Mouse (Mus musculus) kidney, embryonic 16.5 days (tissue): ENCODE data around the gene Cep295nl. TPM values are rescaled to one million over a fixed set of nuclear protein-coding genes. Genes with fewer than 3 reads are reported as not detected.
A peak's percentile ranks its signal among the peaks of the same experiment; 100 is the strongest.

Experiments
- ATAC-seq: fragments of 200-750 bp; cut with Nextera tagmentation; 2 replicates; pipeline ENCODE4 v1.8.0; 2017; ENCODE audit warnings: moderate TSS enrichment; ENCODE audit not compliant: low FRiP score, low TSS enrichment
- H3K27ac ChIP-seq: fragments of 300-500 bp; sonication (generic); 2 replicates; pipeline ENCODE4 v1.5.1; 2014; ENCODE audit warnings: low read length
- H3K27me3 ChIP-seq: fragments of 300-500 bp; sonication (generic); 2 replicates; pipeline ENCODE4 v1.6.1; 2014; ENCODE audit warnings: low read length, control low read depth, mixed read lengths; ENCODE audit not compliant: insufficient read depth
- H3K36me3 ChIP-seq: fragments of 300-500 bp; sonication (generic); 2 replicates; pipeline ENCODE4 v1.6.1; 2014; ENCODE audit warnings: low read length, control low read depth, mixed read lengths; ENCODE audit not compliant: insufficient read depth
- H3K4me1 ChIP-seq: fragments of 300-500 bp; sonication (generic); 2 replicates; pipeline ENCODE4 v1.6.1; 2014; ENCODE audit warnings: low read length, control low read depth, mixed read lengths; ENCODE audit not compliant: insufficient read depth
- H3K4me2 ChIP-seq: fragments of 300-500 bp; sonication (generic); replicated peaks from 2 replicates; pipeline ENCODE4 v1.6.1; 2014; ENCODE audit warnings: low read depth, low read length
- H3K4me3 ChIP-seq: fragments of 300-500 bp; sonication (generic); 2 replicates; pipeline ENCODE4 v1.5.1; 2014; ENCODE audit warnings: mild to moderate bottlenecking, low read length
- H3K9ac ChIP-seq: fragments of 300-500 bp; sonication (generic); replicated peaks from 2 replicates; pipeline ENCODE4 v1.6.1; 2014; ENCODE audit warnings: low read length
- H3K9me3 ChIP-seq: fragments of 300-500 bp; sonication (generic); 2 replicates; pipeline ENCODE4 v1.6.1; 2016; ENCODE audit warnings: low read length, control low read depth
- WGBS: fragments of 180-500 bp; shearing (Covaris S2); extraction: QIAGEN DNeasy Blood & Tissue Kit; methylation state at CpG from one replicate; pipeline ENCODE4 v1.1.7; 2014; 5-methylcytosine and 5-hydroxymethylcytosine counted together
- polyA plus RNA-seq: library from polyadenylated mRNA; unstranded; fragments of >200 nt; fragmentation: Nextera tagmentation; extraction: Ambion mirVana; gene quantifications from 2 replicates; pipeline ENCODE4 v1.2.1, GENCODE M21; 2015

Gene Cep295nl
- polyA plus RNA-seq, 1 experiment from 2014 or later = 0.39 TPM

GRCm38 (mm10) chr11:118326991-118327971 is 15.0 kb downstream of the Cep295nl start:
- 57% methylated on average over 24 of the region's 24 CpGs for WGBS
- H3K9ac ChIP-seq = no peak overlapping the region
- peak; percentile 32 for ATAC-seq
- H3K4me1 ChIP-seq = peaks cover 25% of the 10 kb centered on the region
- H3K27me3 ChIP-seq = no peaks in the 10 kb centered on the region
- H3K36me3 ChIP-seq = 0 out of 2 replicates have a peak, but pooled peaks cover 10% of the 10 kb centered on the region
- H3K4me2 ChIP-seq = no peak overlapping the region
- H3K9me3 ChIP-seq = no peaks in the 10 kb centered on the region
- peak overlapping the region; percentile 48 for H3K27ac ChIP-seq
- H3K4me3 ChIP-seq = no peak overlapping the region

GRCm38 (mm10) chr11:118326491-118326890 is 15.8 kb downstream of the Cep295nl start:
- Histone ChIP-seq H3K27ac (no peak overlapping the region), H3K4me2 (no peak overlapping the region), H3K4me1 (peaks cover 33% of the 10 kb centered on the region), H3K4me3 (no peak overlapping the region), H3K9me3 (no peaks in the 10 kb centered on the region), H3K9ac (no peak overlapping the region), H3K27me3 (no peaks in the 10 kb centered on the region), H3K36me3 (0 out of 2 replicates have a peak, but pooled peaks cover 10% of the 10 kb centered on the region)
- WGBS = 92% methylated on average over 4 of the region's 4 CpGs
- ATAC-seq = no peak

GRCm38 (mm10) chr11:118324541-118324940 is 17.8 kb downstream of the Cep295nl start:
- Histone ChIP-seq H3K9me3 (no peaks in the 10 kb centered on the region), H3K9ac (no peak overlapping the region), H3K27ac (no peak overlapping the region), H3K4me2 (no peak overlapping the region), H3K4me3 (no peak overlapping the region), H3K27me3 (no peaks in the 10 kb centered on the region), H3K36me3 (peaks cover 4% of the 10 kb centered on the region), H3K4me1 (peaks cover 38% of the 10 kb centered on the region)
- WGBS = 75% methylated on average over 5 of the region's 5 CpGs
- no peak for ATAC-seq

GRCm38 (mm10) chr11:118323974-118324373 is 18.3 kb downstream of the Cep295nl start:
- WGBS = 75% methylated on average over 5 of the region's 5 CpGs
- Histone ChIP-seq H3K27ac (no peak overlapping the region), H3K4me1 (peaks cover 38% of the 10 kb centered on the region), H3K36me3 (peaks cover 10% of the 10 kb centered on the region), H3K27me3 (no peaks in the 10 kb centered on the region), H3K9me3 (no peaks in the 10 kb centered on the region), H3K4me3 (no peak overlapping the region), H3K4me2 (no peak overlapping the region), H3K9ac (no peak overlapping the region)
- no peak for ATAC-seq

- Histone ChIP-seq H3K4me1 (peaks cover 34% of the 10 kb centered on the region), H3K9me3 (no peaks in the 10 kb centered on the region), H3K27ac (no peak overlapping the region; the same call in 1 of the 2 replicates), H3K4me3 (no peak overlapping the region), H3K9ac (no peak overlapping the region), H3K36me3 (peaks cover 12% of the 10 kb centered on the region), H3K4me2 (no peak overlapping the region), H3K27me3 (no peaks in the 10 kb centered on the region)
- WGBS = 53% methylated on average over 3 of the region's 3 CpGs
- no peak for ATAC-seq
Observed at GRCm38 (mm10) chr11:118322647-118323046, 19.7 kb downstream of the Cep295nl start.

GRCm38 (mm10) chr11:118321971-118322370 is 20.3 kb downstream of the Cep295nl start:
- ATAC-seq = peak; percentile 90
- H3K9ac ChIP-seq = no peak overlapping the region
- 37% methylated on average over 4 of the region's 4 CpGs for WGBS
- peaks cover 13% of the 10 kb centered on the region for H3K36me3 ChIP-seq
- no peaks in the 10 kb centered on the region for H3K27me3 ChIP-seq
- no peaks in the 10 kb centered on the region for H3K9me3 ChIP-seq
- H3K27ac ChIP-seq = peak overlapping the region; percentile 84
- no peak overlapping the region for H3K4me3 ChIP-seq
- H3K4me2 ChIP-seq = no peak overlapping the region
- H3K4me1 ChIP-seq = peaks cover 27% of the 10 kb centered on the region

- Histone ChIP-seq H3K4me1 (peaks cover 22% of the 10 kb centered on the region), H3K27ac (peak overlapping the region; percentile 84), H3K27me3 (no peaks in the 10 kb centered on the region), H3K4me2 (no peak overlapping the region), H3K36me3 (peaks cover 16% of the 10 kb centered on the region), H3K9me3 (no peaks in the 10 kb centered on the region), H3K9ac (no peak overlapping the region), H3K4me3 (no peak overlapping the region)
- 42% methylated on average over 7 of the region's 7 CpGs for WGBS
- ATAC-seq = peak; percentile 55; the same call in 1 of the 2 replicates
Observed at GRCm38 (mm10) chr11:118321500-118321899, 20.8 kb downstream of the Cep295nl start.

GRCm38 (mm10) chr11:118318678-118319077 is 23.6 kb downstream of the Cep295nl start:
- no peak overlapping the region for H3K9ac ChIP-seq
- no peak for ATAC-seq
- no peaks in the 10 kb centered on the region for H3K9me3 ChIP-seq
- 57% methylated on average over 5 of the region's 5 CpGs for WGBS
- no peaks in the 10 kb centered on the region for H3K27me3 ChIP-seq
- no peak overlapping the region for H3K4me3 ChIP-seq
- H3K36me3 ChIP-seq = peaks cover 33% of the 10 kb centered on the region
- H3K4me2 ChIP-seq = no peak overlapping the region
- peaks cover 14% of the 10 kb centered on the region for H3K4me1 ChIP-seq
- no peak overlapping the region for H3K27ac ChIP-seq

GRCm38 (mm10) chr11:118317129-118317528 is 25.2 kb downstream of the Cep295nl start:
- Histone ChIP-seq H3K9ac (no peak overlapping the region), H3K36me3 (peaks cover 39% of the 10 kb centered on the region), H3K4me3 (no peak overlapping the region), H3K4me1 (peaks cover 11% of the 10 kb centered on the region), H3K4me2 (no peak overlapping the region), H3K9me3 (no peaks in the 10 kb centered on the region), H3K27me3 (no peaks in the 10 kb centered on the region), H3K27ac (peak overlapping the region; percentile 47; the same call in 1 of the 2 replicates)
- WGBS = 8% methylated on average over 7 of the region's 7 CpGs
- ATAC-seq = no peak
